Mouse (Mus musculus) forebrain, embryonic 12.5 days (tissue): ENCODE measurements around the gene Senp1. TPM values are rescaled to one million over a fixed set of nuclear protein-coding genes. Genes with fewer than 3 reads are reported as not detected.
A peak's percentile ranks its signal among the peaks of the same experiment; 100 is the strongest.

Source experiments
- ATAC-seq: fragments of 200-750 bp; cut with Nextera tagmentation; 2 replicates; pipeline ENCODE4 v1.8.0; 2017; ENCODE audit warnings: moderate TSS enrichment; ENCODE audit not compliant: low FRiP score
- H3K27ac ChIP-seq: fragments of 300-500 bp; sonication (generic); 2 replicates; pipeline ENCODE4 v1.5.1; 2016; ENCODE audit warnings: mild to moderate bottlenecking
- H3K27me3 ChIP-seq: fragments of 300-500 bp; sonication (generic); 2 replicates; pipeline ENCODE4 v1.6.1; 2016; ENCODE audit warnings: mild to moderate bottlenecking
- H3K36me3 ChIP-seq: fragments of 300-500 bp; sonication (generic); replicated peaks from 2 replicates; pipeline ENCODE4 v1.6.1; 2016; ENCODE audit warnings: mild to moderate bottlenecking
- H3K4me1 ChIP-seq: fragments of 300-500 bp; sonication (generic); 2 replicates; pipeline ENCODE4 v1.6.1; 2016
- H3K4me2 ChIP-seq: fragments of 300-500 bp; sonication (generic); 2 replicates; pipeline ENCODE4 v1.6.1; 2016; ENCODE audit warnings: mild to moderate bottlenecking, moderate library complexity
- H3K4me3 ChIP-seq: fragments of 300-500 bp; sonication (generic); replicated peaks from 2 replicates; pipeline ENCODE4 v1.5.1; 2016; ENCODE audit warnings: mild to moderate bottlenecking
- H3K9ac ChIP-seq: fragments of 300-500 bp; sonication (generic); 2 replicates; pipeline ENCODE4 v1.6.1; 2016; ENCODE audit warnings: mild to moderate bottlenecking
- H3K9me3 ChIP-seq: fragments of 300-500 bp; sonication (generic); 2 replicates; pipeline ENCODE4 v1.6.1; 2016
- WGBS: fragments of 180-500 bp; shearing (Covaris S2); methylation state at CpG from one replicate; pipeline ENCODE4 v1.1.7; 2016; 5-methylcytosine and 5-hydroxymethylcytosine counted together
- polyA plus RNA-seq: library from polyadenylated mRNA; unstranded; fragments of >200 nt; fragmentation: Nextera tagmentation; extraction: Ambion mirVana; gene quantifications from 2 replicates; pipeline ENCODE4 v1.2.1, GENCODE M21; 2016

Gene Senp1
- 39.6 and 44.3 TPM in 2 replicates for polyA plus RNA-seq

GRCm38 (mm10) chr15:98093121-98094011, at the start of gene Senp1:
Gene Senp1 (minus strand): TSS chr15:98093744.
- Histone ChIP-seq H3K4me3 (peak within 1 kb of the TSS; percentile 72), H3K9me3 (0 out of 2 replicates have a peak, but pooled peaks cover 3% of the 10 kb centered on the region), H3K27ac (peak within 1 kb of the TSS; percentile 91), H3K4me1 (peaks cover 19% of the 10 kb centered on the region), H3K4me2 (peak within 1 kb of the TSS; percentile 78), H3K27me3 (no peaks in the 10 kb centered on the region), H3K9ac (peak within 1 kb of the TSS; percentile 91), H3K36me3 (0 out of 2 replicates have a peak, but pooled peaks cover 3% of the 10 kb centered on the region)
- ATAC-seq: peak; percentile 90
- under 1% methylated on average over 56 of the region's 58 CpGs for WGBS

GRCm38 (mm10) chr15:98142515-98142914, 49.0 kb upstream of the Senp1 start:
- no peak overlapping the region for H3K27ac ChIP-seq

GRCm38 (mm10) chr15:98140809-98141208, 47.3 kb upstream of the Senp1 start:
- Histone ChIP-seq H3K27me3 (no peaks in the 10 kb centered on the region), H3K27ac (no peak overlapping the region), H3K36me3 (peaks cover 53% of the 10 kb centered on the region), H3K4me3 (no peak overlapping the region), H3K9me3 (no peaks in the 10 kb centered on the region), H3K4me1 (peaks cover 10% of the 10 kb centered on the region), H3K9ac (no peak overlapping the region), H3K4me2 (no peak overlapping the region)
- no peak for ATAC-seq
- 88% methylated on average over 5 of the region's 5 CpGs for WGBS

More at GRCm38 (mm10) chr15:98142515-98142914, 49.0 kb upstream of the Senp1 start:
- H3K9ac ChIP-seq: no peak overlapping the region
- H3K9me3 ChIP-seq: no peaks in the 10 kb centered on the region
- WGBS: 84% methylated on average over 10 of the region's 10 CpGs
- no peak overlapping the region for H3K4me3 ChIP-seq
- H3K27me3 ChIP-seq: no peaks in the 10 kb centered on the region
- no peak overlapping the region for H3K4me2 ChIP-seq
- ATAC-seq: no peak
- H3K36me3 ChIP-seq: peaks cover 37% of the 10 kb centered on the region
- peaks cover 14% of the 10 kb centered on the region for H3K4me1 ChIP-seq

- H3K9me3 ChIP-seq: no peaks in the 10 kb centered on the region
- ATAC-seq: no peak
- H3K36me3 ChIP-seq: peaks cover 63% of the 10 kb centered on the region
- WGBS: 82% methylated on average over 7 of the region's 7 CpGs
- peaks cover 6% of the 10 kb centered on the region for H3K4me1 ChIP-seq
- H3K4me2 ChIP-seq: no peak overlapping the region
- H3K27ac ChIP-seq: no peak overlapping the region
- no peak overlapping the region for H3K4me3 ChIP-seq
- H3K27me3 ChIP-seq: no peaks in the 10 kb centered on the region
- no peak overlapping the region for H3K9ac ChIP-seq
Observed at GRCm38 (mm10) chr15:98139763-98140162, 46.2 kb upstream of the Senp1 start.

- H3K9ac ChIP-seq: no peak overlapping the region
- H3K4me3 ChIP-seq: no peak overlapping the region
- WGBS: 94% methylated on average over 9 of the region's 9 CpGs
- no peaks in the 10 kb centered on the region for H3K27me3 ChIP-seq
- H3K4me1 ChIP-seq: no peaks in the 10 kb centered on the region
- H3K9me3 ChIP-seq: no peaks in the 10 kb centered on the region
- H3K36me3 ChIP-seq: peaks cover 84% of the 10 kb centered on the region
- no peak overlapping the region for H3K4me2 ChIP-seq
- H3K27ac ChIP-seq: no peak overlapping the region
- ATAC-seq: no peak
Observed at GRCm38 (mm10) chr15:98136871-98137270, 43.3 kb upstream of the Senp1 start.

- H3K27me3 ChIP-seq: no peaks in the 10 kb centered on the region
- no peak overlapping the region for H3K4me2 ChIP-seq
- H3K4me1 ChIP-seq: no peaks in the 10 kb centered on the region
- no peak overlapping the region for H3K27ac ChIP-seq
- no peaks in the 10 kb centered on the region for H3K9me3 ChIP-seq
- H3K4me3 ChIP-seq: no peak overlapping the region
- 94% methylated on average over 13 of the region's 13 CpGs for WGBS
- no peak overlapping the region for H3K9ac ChIP-seq
- H3K36me3 ChIP-seq: peaks cover 86% of the 10 kb centered on the region
- no peak for ATAC-seq
Observed at GRCm38 (mm10) chr15:98135671-98136070, 42.1 kb upstream of the Senp1 start.

- H3K9ac ChIP-seq: no peak overlapping the region
- ATAC-seq: no peak
- WGBS: 68% methylated on average over 3 of the region's 3 CpGs
- peaks cover 88% of the 10 kb centered on the region for H3K36me3 ChIP-seq
- H3K9me3 ChIP-seq: no peaks in the 10 kb centered on the region
- H3K4me2 ChIP-seq: no peak overlapping the region
- H3K4me3 ChIP-seq: no peak overlapping the region
- H3K4me1 ChIP-seq: no peaks in the 10 kb centered on the region
- H3K27me3 ChIP-seq: no peaks in the 10 kb centered on the region
- H3K27ac ChIP-seq: no peak overlapping the region
Observed at GRCm38 (mm10) chr15:98134666-98135065, 41.1 kb upstream of the Senp1 start.

- Histone ChIP-seq H3K27me3 (no peaks in the 10 kb centered on the region), H3K9ac (no peak overlapping the region), H3K4me3 (no peak overlapping the region), H3K4me1 (no peaks in the 10 kb centered on the region), H3K27ac (no peak overlapping the region), H3K9me3 (no peaks in the 10 kb centered on the region), H3K36me3 (peaks cover 85% of the 10 kb centered on the region), H3K4me2 (no peak overlapping the region)
- no peak for ATAC-seq
- WGBS: 93% methylated on average over 4 of the region's 4 CpGs
Observed at GRCm38 (mm10) chr15:98134034-98134433, 40.5 kb upstream of the Senp1 start.

- H3K27me3 ChIP-seq: no peaks in the 10 kb centered on the region
- no peak for ATAC-seq
- H3K36me3 ChIP-seq: peaks cover 91% of the 10 kb centered on the region
- 93% methylated on average over 3 of the region's 3 CpGs for WGBS
- no peak overlapping the region for H3K27ac ChIP-seq
- H3K9me3 ChIP-seq: no peaks in the 10 kb centered on the region
- H3K4me1 ChIP-seq: no peaks in the 10 kb centered on the region
- H3K4me2 ChIP-seq: no peak overlapping the region
- H3K9ac ChIP-seq: no peak overlapping the region
- H3K4me3 ChIP-seq: no peak overlapping the region
Observed at GRCm38 (mm10) chr15:98133471-98133870, 39.9 kb upstream of the Senp1 start.

- ATAC-seq: no peak
- 91% methylated on average over 15 of the region's 15 CpGs for WGBS
- Histone ChIP-seq H3K4me3 (no peak overlapping the region), H3K36me3 (peaks cover 95% of the 10 kb centered on the region), H3K4me1 (no peaks in the 10 kb centered on the region), H3K4me2 (no peak overlapping the region), H3K9me3 (no peaks in the 10 kb centered on the region), H3K9ac (no peak overlapping the region), H3K27ac (no peak overlapping the region), H3K27me3 (no peaks in the 10 kb centered on the region)
Observed at GRCm38 (mm10) chr15:98131942-98132655, 38.6 kb upstream of the Senp1 start.

GRCm38 (mm10) chr15:98131451-98131850, 37.9 kb upstream of the Senp1 start:
- no peak overlapping the region for H3K4me2 ChIP-seq

GRCm38 (mm10) chr15:98131001-98131400, 37.5 kb upstream of the Senp1 start:
- Histone ChIP-seq H3K4me2 (no peak overlapping the region), H3K27ac (no peak overlapping the region), H3K27me3 (no peaks in the 10 kb centered on the region), H3K4me1 (no peaks in the 10 kb centered on the region), H3K9ac (no peak overlapping the region), H3K9me3 (no peaks in the 10 kb centered on the region), H3K36me3 (peaks cover 95% of the 10 kb centered on the region), H3K4me3 (no peak overlapping the region)
- no peak for ATAC-seq
- 91% methylated on average over 4 of the region's 4 CpGs for WGBS

More at GRCm38 (mm10) chr15:98131451-98131850, 37.9 kb upstream of the Senp1 start:
- no peak for ATAC-seq
- Histone ChIP-seq H3K27me3 (no peaks in the 10 kb centered on the region), H3K9me3 (no peaks in the 10 kb centered on the region), H3K27ac (no peak overlapping the region), H3K36me3 (peaks cover 95% of the 10 kb centered on the region), H3K4me1 (no peaks in the 10 kb centered on the region), H3K9ac (no peak overlapping the region), H3K4me3 (no peak overlapping the region)
- 93% methylated on average over 7 of the region's 7 CpGs for WGBS
